Mouse (Mus musculus) thymus, adult 2 months (tissue): ENCODE measurements around the gene H13.

Experiments used
- CTCF ChIP-seq: fragments of 200-500 bp; IDR thresholded peaks from 2 replicates; pipeline ENCODE4 v1.5.1; 2012; ENCODE audit warnings: mild to moderate bottlenecking, control low read depth, low read length, moderate library complexity, borderline replicate concordance; ENCODE audit not compliant: control insufficient read depth, poor library complexity, insufficient read depth; ENCODE audit errors: extremely low read depth
- POLR2A ChIP-seq: fragments of 200-500 bp; IDR thresholded peaks from 2 replicates; pipeline ENCODE4 v1.6.1; 2012; ENCODE audit warnings: mild to moderate bottlenecking, low read length, control low read depth, moderate library complexity; ENCODE audit not compliant: control insufficient read depth, poor library complexity, insufficient read depth; ENCODE audit errors: extremely low read depth

- TF ChIP-seq POLR2A, result no peak
- TF ChIP-seq CTCF, result no peak
Observed at GRCm38 (mm10) chr2:152696016-152696415, 26.8 kb downstream of the H13 start.
